Comparison of ENCODE assay signal across 21 mouse cellular contexts in genomic region chr5:38195941-38196340, GRCm38 (mm10). TPM values are rescaled to one million over a fixed set of nuclear protein-coding genes. Genes with fewer than 3 reads are reported as not detected.
"Had no signal": no experiment of that assay in that cellular context is flagged by ENCODE, and none has a peak within 500 bp of the region (broad histone marks: within the 10 kb centered on the region; RNA-seq: fewer than 3 reads in every experiment).

No protein-coding gene starts in this region.

- H3K4me1 ChIP-seq: lung, embryonic 15.5 days; neural tube, embryonic 13.5 days; neural tube, embryonic 15.5 days had no signal

- DNase-seq: liver, postnatal 0 days; lung, adult 2 months; lung, postnatal 14 days; lung, postnatal 36 days; retina, postnatal 1 day; right cerebral cortex, adult 18-20 months; right cerebral cortex, postnatal 25 days; right cerebral cortex, postnatal 4 days; spleen, adult 18-20 months; thymus, adult 18-20 months; thymus, postnatal 14 days; thymus, postnatal 36 days had no signal

- H3K4me3 ChIP-seq: lung, embryonic 15.5 days; midbrain, embryonic 13.5 days; midbrain, embryonic 15.5 days; neural tube, embryonic 13.5 days; neural tube, embryonic 15.5 days had no signal

- H3K9me3 ChIP-seq: lung, embryonic 15.5 days; megakaryocyte, embryonic 14.5 days; midbrain, embryonic 13.5 days; midbrain, embryonic 15.5 days; neural tube, embryonic 13.5 days; neural tube, embryonic 15.5 days had no signal

- H3K27me3 ChIP-seq: lung, embryonic 15.5 days; midbrain, embryonic 15.5 days; neural tube, embryonic 13.5 days; neural tube, embryonic 15.5 days had no signal

- ATAC-seq: liver, postnatal 0 days; lung, postnatal 0 days; midbrain, embryonic 15.5 days had no signal

- H3K27ac ChIP-seq: lung, embryonic 15.5 days; macrophage; midbrain, embryonic 13.5 days; midbrain, embryonic 15.5 days; neural tube, embryonic 13.5 days; neural tube, embryonic 15.5 days had no signal

- H3K9ac ChIP-seq: liver, postnatal 0 days; lung, embryonic 15.5 days; midbrain, embryonic 13.5 days; midbrain, embryonic 15.5 days; neural tube, embryonic 13.5 days; neural tube, embryonic 15.5 days had no signal

- H3K4me2 ChIP-seq: lung, embryonic 15.5 days; midbrain, embryonic 11.5 days; midbrain, embryonic 13.5 days; midbrain, embryonic 15.5 days; neural tube, embryonic 13.5 days; neural tube, embryonic 15.5 days had no signal

RNA-seq across cellular contexts. Expression of gene Nsg1, which starts 36.2 kb away (rescaled TPM):
- polyA plus RNA-seq: macrophage had no signal
